Mouse (Mus musculus): ENCODE results near the gene Prr5l.

- TF ChIP-seq EP300 (IDR thresholded peaks at IDR 0.05; ENCODE audit: insufficient read depth, low read depth, low read length) (no peak), POLR2A (IDR thresholded peaks at IDR 0.05; ENCODE audit: insufficient read depth, low read depth, low read length) (no peak)
These were observed 14.1 kb downstream of the Prr5l start for GRCm38 (mm10) chr2:101868683-101869082.

Measured in heart, adult 2 months (tissue).